Mouse (Mus musculus) embryonic facial prominence, embryonic 11.5 days (tissue): ENCODE measurements around the gene Tll1. TPM values are rescaled to one million over a fixed set of nuclear protein-coding genes. Genes with fewer than 3 reads are reported as not detected.
"Not testable (repeated sequence)": the region's sequence is repeated elsewhere in the genome, so short reads cannot be mapped to it uniquely, and the experiment has no call there.

ENCODE experiments used
- ATAC-seq: fragments of 200-750 bp; cut with Nextera tagmentation; replicated peaks from 2 replicates; pipeline ENCODE4 v1.8.0; 2017; ENCODE audit warnings: low read depth; ENCODE audit not compliant: insufficient number of reproducible peaks, low FRiP score, low TSS enrichment
- DNase-seq: peaks from one replicate; pipeline ENCODE4 v3.0.0-alpha.2; 2015; ENCODE audit warnings: low spot score
- H3K27ac ChIP-seq: fragments of 300-500 bp; sonication (generic); replicated peaks from 2 replicates; pipeline ENCODE4 v1.5.1; 2014; ENCODE audit warnings: mild to moderate bottlenecking, low read depth, low read length, control low read depth
- H3K27me3 ChIP-seq: fragments of 300-500 bp; sonication (generic); 2 replicates; pipeline ENCODE4 v1.6.1; 2014; ENCODE audit warnings: mild to moderate bottlenecking, low read length, moderate library complexity, mixed read lengths; ENCODE audit not compliant: control insufficient read depth, insufficient read depth
- H3K36me3 ChIP-seq: fragments of 300-500 bp; sonication (generic); replicated peaks from 2 replicates; pipeline ENCODE4 v1.6.1; 2014; ENCODE audit warnings: low read depth, mild to moderate bottlenecking, low read length, moderate library complexity, mixed read lengths; ENCODE audit not compliant: control insufficient read depth, insufficient read depth
- H3K4me1 ChIP-seq: fragments of 300-500 bp; sonication (generic); 2 replicates; pipeline ENCODE4 v1.6.1; 2014; ENCODE audit warnings: low read length, mixed read lengths; ENCODE audit not compliant: control insufficient read depth, insufficient read depth
- H3K4me2 ChIP-seq: fragments of 300-500 bp; sonication (generic); 2 replicates; pipeline ENCODE4 v1.6.1; 2014; ENCODE audit warnings: low read depth, mild to moderate bottlenecking, control low read depth, low read length, moderate library complexity
- H3K4me3 ChIP-seq: fragments of 300-500 bp; sonication (generic); 2 replicates; pipeline ENCODE4 v1.5.1; 2014; ENCODE audit warnings: low read depth, low read length, control low read depth
- H3K9ac ChIP-seq: fragments of 300-500 bp; sonication (generic); replicated peaks from 2 replicates; pipeline ENCODE4 v1.6.1; 2014; ENCODE audit warnings: mild to moderate bottlenecking, control low read depth, low read length
- H3K9me3 ChIP-seq: fragments of 300-500 bp; sonication (generic); replicated peaks from 2 replicates; pipeline ENCODE4 v1.6.1; 2016; ENCODE audit warnings: mild to moderate bottlenecking, low read length, inconsistent platforms, mixed read lengths; ENCODE audit not compliant: control insufficient read depth
- WGBS: fragments of 180-500 bp; shearing (Covaris S2); extraction: QIAGEN DNeasy Blood & Tissue Kit; methylation state at CpG from one replicate; pipeline ENCODE4 v1.1.7; 2014; 5-methylcytosine and 5-hydroxymethylcytosine counted together
- polyA plus RNA-seq: library from polyadenylated mRNA; unstranded; fragments of >200 nt; fragmentation: Nextera tagmentation; extraction: Ambion mirVana; gene quantifications from 2 replicates; pipeline ENCODE4 v1.2.1, GENCODE M21; 2014

Gene Tll1
- polyA plus RNA-seq, 1 experiment from 2014 or later = 2.1 TPM

DNA sequence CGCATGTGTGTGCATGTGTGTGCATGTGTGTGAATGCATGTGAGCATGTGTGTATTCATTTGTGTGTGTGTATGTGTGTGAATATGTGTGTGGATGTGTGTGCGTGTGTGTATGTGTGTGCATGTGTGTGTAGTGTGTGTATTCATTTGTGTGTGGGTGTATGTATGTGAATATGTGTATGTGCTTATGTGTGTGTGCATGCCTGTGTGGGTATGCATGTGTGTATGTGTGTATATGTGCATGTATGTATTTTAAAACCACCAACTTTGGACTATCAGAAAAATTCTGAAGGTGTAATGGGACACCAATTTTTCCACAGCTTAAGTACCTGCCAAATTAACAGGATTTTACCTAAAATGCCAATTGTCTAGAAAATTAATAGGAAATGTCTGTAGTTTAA lies 183.0 kb downstream of the Tll1 start:
- Histone ChIP-seq H3K27me3 (no peaks in the 10 kb centered on the region), H3K4me2 (no peak overlapping the region), H3K9me3 (no peaks in the 10 kb centered on the region), H3K36me3 (no peaks in the 10 kb centered on the region), H3K4me3 (no peak overlapping the region), H3K27ac (no peak overlapping the region), H3K9ac (no peak overlapping the region), H3K4me1 (no peaks in the 10 kb centered on the region)
- DNase-seq = no peak
- ATAC-seq = no peak
- WGBS = 91% methylated on average over 2 of the region's 2 CpGs

GRCm38 (mm10) chr8:63970612-63971391 lies 235.3 kb downstream of the Tll1 start:
- not testable (repeated sequence) for DNase-seq, H3K4me1 ChIP-seq, H3K27me3 ChIP-seq, H3K27ac ChIP-seq, H3K9me3 ChIP-seq, H3K9ac ChIP-seq, H3K36me3 ChIP-seq, H3K4me2 ChIP-seq, ATAC-seq, H3K4me3 ChIP-seq
- 38% methylated on average over 8 of the region's 9 CpGs for WGBS
